13 mouse cellular contexts compared by ENCODE assay signal in genomic region chr2:76585090-76585489, GRCm38 (mm10).
DNase-seq lines count a peak whose midpoint lies in the region; ATAC-seq and TF ChIP-seq lines count a peak whose summit lies in the region.
"Had no signal": no experiment of that assay in that cellular context is flagged by ENCODE, and none has a peak within 500 bp of the region (broad histone marks: within the 10 kb centered on the region; RNA-seq: fewer than 3 reads in every experiment).

No protein-coding gene starts in this region.

- peak; percentile 16 for DNase-seq in adrenal gland, postnatal 25 days
- DNase-seq in adrenal gland, adult 18-20 months (ENCODE audit: low spot score in 2 of 2) = no peak
- DNase-seq in heart, adult 2 months = no peak
- no peak for DNase-seq in heart, postnatal 10 days
- DNase-seq in lung, embryonic 14.5 days = no peak
- no peak for DNase-seq in lung, postnatal 25 days (ENCODE audit: low spot score)
- DNase-seq in stomach, postnatal 0 days (ENCODE audit: low spot score) = no peak
- no peak for DNase-seq in frontal cortex, postnatal 14 days (ENCODE audit: low spot score in 2 of 2)
- DNase-seq: midbrain, embryonic 14.5 days; spleen, adult 18-20 months had no signal

- no peaks in the 10 kb centered on the region for H3K9me3 ChIP-seq in lung, embryonic 14.5 days (ENCODE audit: low read depth, low read length)
- no peaks in the 10 kb centered on the region for H3K9me3 ChIP-seq in stomach, postnatal 0 days (ENCODE audit: control insufficient read depth, low read length)
- H3K9me3 ChIP-seq: neural tube, embryonic 12.5 days had no signal

- no peak overlapping the region for H3K27ac ChIP-seq in heart, adult 2 months
- no peak overlapping the region for H3K27ac ChIP-seq in lung, embryonic 14.5 days (ENCODE audit: low read depth)
- H3K27ac ChIP-seq in stomach, postnatal 0 days (replicated peaks) = no peak overlapping the region
- H3K27ac ChIP-seq: hindbrain, embryonic 14.5 days; neural tube, embryonic 12.5 days had no signal

- no peak overlapping the region for H3K4me2 ChIP-seq in lung, embryonic 14.5 days
- H3K4me2 ChIP-seq in stomach, postnatal 0 days (replicated peaks; ENCODE audit: low read depth) = no peak overlapping the region
- H3K4me2 ChIP-seq: hindbrain, embryonic 14.5 days; liver, embryonic 11.5 days; neural tube, embryonic 12.5 days had no signal

- no peak overlapping the region for H3K9ac ChIP-seq in heart, adult 2 months (ENCODE audit: low read depth, low read length)
- no peak overlapping the region for H3K9ac ChIP-seq in lung, embryonic 14.5 days
- H3K9ac ChIP-seq in stomach, postnatal 0 days (ENCODE audit: low read length) = no peak overlapping the region
- H3K9ac ChIP-seq: hindbrain, embryonic 14.5 days; neural tube, embryonic 12.5 days had no signal

- no peaks in the 10 kb centered on the region for H3K79me2 ChIP-seq in heart, adult 2 months (replicated peaks; ENCODE audit: control insufficient read depth, insufficient read depth, low read length)

- ATAC-seq in lung, embryonic 14.5 days (ENCODE audit: insufficient read depth) = no peak
- ATAC-seq in stomach, postnatal 0 days (ENCODE audit: low FRiP score, low TSS enrichment) = no peak

- no peak for TF ChIP-seq EP300 in heart, adult 2 months (IDR thresholded peaks at IDR 0.05; ENCODE audit: insufficient read depth, low read depth, low read length)
- TF ChIP-seq EP300 in stomach, postnatal 0 days (optimal IDR thresholded peaks at IDR 0.05) = no peak

- TF ChIP-seq POLR2A in heart, adult 2 months (IDR thresholded peaks at IDR 0.05; ENCODE audit: insufficient read depth, low read depth, low read length) = no peak

- intact Hi-C loops in heart, adult 2 months (cut with DNase I) = no loop called here
- intact Hi-C loops in heart, postnatal 10 days (cut with DNase I) = no loop called here

- H3K4me3 ChIP-seq in heart, adult 2 months = no peak overlapping the region
- H3K4me3 ChIP-seq in lung, embryonic 14.5 days (ENCODE audit: low read depth, low read length) = no peak overlapping the region
- H3K4me3 ChIP-seq in stomach, postnatal 0 days (ENCODE audit: low read depth, low read length) = no peak overlapping the region
- H3K4me3 ChIP-seq: neural tube, embryonic 12.5 days had no signal

- no peaks in the 10 kb centered on the region for H3K36me3 ChIP-seq in heart, adult 2 months (ENCODE audit: control insufficient read depth, insufficient read depth, low read length)
- no peaks in the 10 kb centered on the region for H3K36me3 ChIP-seq in lung, embryonic 14.5 days (ENCODE audit: insufficient read depth)
- H3K36me3 ChIP-seq in stomach, postnatal 0 days (ENCODE audit: control insufficient read depth, insufficient read depth, low read length) = no peaks in the 10 kb centered on the region

- H3K27me3 ChIP-seq in heart, adult 2 months (ENCODE audit: control insufficient read depth, insufficient read depth, low read length) = no peaks in the 10 kb centered on the region
- no peaks in the 10 kb centered on the region for H3K27me3 ChIP-seq in lung, embryonic 14.5 days (ENCODE audit: insufficient read depth, low read length)
- no peaks in the 10 kb centered on the region for H3K27me3 ChIP-seq in stomach, postnatal 0 days (ENCODE audit: control insufficient read depth, insufficient read depth, low read length)
- H3K27me3 ChIP-seq: neural tube, embryonic 12.5 days had no signal

- TF ChIP-seq CTCF in heart, adult 2 months (IDR thresholded peaks at IDR 0.05) = peak; percentile 29; the same call in 1 of the 2 replicates
- TF ChIP-seq CTCF in lung, embryonic 14.5 days (IDR thresholded peaks at IDR 0.05; ENCODE audit: low read depth) = peak; percentile 15; the same call in 1 of the 2 replicates
- peak; percentile 35 for TF ChIP-seq CTCF in stomach, postnatal 0 days (IDR thresholded peaks at IDR 0.05; ENCODE audit: low read depth)

- 89% methylated on average over 13 of the region's 13 CpGs for WGBS in heart, adult 2 months
- 93% methylated on average over 13 of the region's 13 CpGs for WGBS in lung, embryonic 14.5 days
- 90% methylated on average over 13 of the region's 13 CpGs for WGBS in stomach, postnatal 0 days

- no peaks in the 10 kb centered on the region for H3K4me1 ChIP-seq in heart, adult 2 months (ENCODE audit: control insufficient read depth, insufficient read depth, low read length)
- H3K4me1 ChIP-seq in lung, embryonic 14.5 days (ENCODE audit: insufficient read depth) = no peaks in the 10 kb centered on the region
- no peaks in the 10 kb centered on the region for H3K4me1 ChIP-seq in stomach, postnatal 0 days (replicated peaks; ENCODE audit: control insufficient read depth, insufficient read depth)
- H3K4me1 ChIP-seq: neural tube, embryonic 12.5 days had no signal
